8 mouse cellular contexts compared by ENCODE assay signal in the genomic region with DNA sequence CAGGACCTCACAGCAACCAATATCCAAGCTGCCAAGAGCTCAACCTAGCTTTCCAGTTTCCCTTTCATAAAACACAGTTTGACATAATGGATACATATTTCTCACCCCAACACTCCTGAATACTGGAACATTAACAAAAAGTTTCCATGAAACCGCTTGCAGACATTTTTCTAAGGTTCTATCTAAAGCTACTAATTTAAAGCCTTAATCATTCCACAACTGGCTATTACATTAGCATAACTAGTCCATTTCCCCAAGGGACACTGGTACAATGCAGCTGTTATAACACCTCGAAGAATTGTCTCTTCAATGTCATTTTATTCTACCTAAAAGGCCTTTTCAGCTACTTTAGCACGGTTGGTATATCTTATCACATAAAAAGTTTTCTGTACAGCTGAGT. TPM values are rescaled to one million over a fixed set of nuclear protein-coding genes. Genes with fewer than 3 reads are reported as not detected.
A peak's percentile ranks its signal among the peaks of the same experiment; 100 is the strongest.
DNase-seq lines count a peak whose midpoint lies in the region; ATAC-seq and TF ChIP-seq lines count a peak whose summit lies in the region.

No protein-coding gene starts in this region.

- H3K36me3 ChIP-seq in heart, adult 2 months (ENCODE audit: control insufficient read depth, insufficient read depth, low read length): peaks cover 5% of the 10 kb centered on the region
- H3K36me3 ChIP-seq in C2C12 (ENCODE audit: control insufficient read depth, insufficient read depth): peaks cover 28% of the 10 kb centered on the region
- H3K36me3 ChIP-seq in heart, postnatal 0 days (replicated peaks; ENCODE audit: control insufficient read depth, insufficient read depth, low read length): 0 out of 2 replicates have a peak, but pooled peaks cover 3% of the 10 kb centered on the region
- no peaks in the 10 kb centered on the region for H3K36me3 ChIP-seq in liver, postnatal 0 days (replicated peaks; ENCODE audit: insufficient read depth, low read length)

- peak overlapping the region; percentile 60 for H3K9ac ChIP-seq in heart, adult 2 months (ENCODE audit: low read depth, low read length)
- H3K9ac ChIP-seq in heart, postnatal 0 days (replicated peaks; ENCODE audit: low read depth, low read length): peak overlapping the region; percentile 83
- H3K9ac ChIP-seq in liver, postnatal 0 days (replicated peaks): no peak overlapping the region

- H3K79me3 ChIP-seq in C2C12 (ENCODE audit: low read depth): peaks cover 58% of the 10 kb centered on the region

- no peak for TF ChIP-seq POLR2A in heart, adult 2 months (IDR thresholded peaks at IDR 0.05; ENCODE audit: insufficient read depth, low read depth, low read length)

- no peaks in the 10 kb centered on the region for H3K27me3 ChIP-seq in heart, adult 2 months (ENCODE audit: control insufficient read depth, insufficient read depth, low read length)
- no peaks in the 10 kb centered on the region for H3K27me3 ChIP-seq in C2C12 (ENCODE audit: control insufficient read depth, insufficient read depth, insufficient read length)
- H3K27me3 ChIP-seq in heart, postnatal 0 days (ENCODE audit: control insufficient read depth, insufficient read depth, low read length): no peaks in the 10 kb centered on the region
- H3K27me3 ChIP-seq in liver, postnatal 0 days (ENCODE audit: insufficient read depth, low read length): peaks cover 54% of the 10 kb centered on the region

- no peaks in the 10 kb centered on the region for H3K9me3 ChIP-seq in heart, postnatal 0 days (replicated peaks; ENCODE audit: control insufficient read depth, low read length)
- H3K9me3 ChIP-seq in liver, postnatal 0 days (ENCODE audit: low read length): no peaks in the 10 kb centered on the region

- H3ac ChIP-seq in C2C12 (ENCODE audit: control insufficient read depth, insufficient read length, low read depth): peak overlapping the region; percentile 70

- no peak for TF ChIP-seq EP300 in heart, adult 2 months (IDR thresholded peaks at IDR 0.05; ENCODE audit: insufficient read depth, low read depth, low read length)
- TF ChIP-seq EP300 in heart, postnatal 0 days (IDR thresholded peaks at IDR 0.05; ENCODE audit: low read depth): no peak
- TF ChIP-seq EP300 in liver, postnatal 0 days (IDR thresholded peaks at IDR 0.05; ENCODE audit: low read depth): no peak

- TF ChIP-seq CTCF in heart, adult 2 months (IDR thresholded peaks at IDR 0.05): no peak
- TF ChIP-seq CTCF in C2C12 (IDR thresholded peaks at IDR 0.05; ENCODE audit: control insufficient read depth, insufficient read depth, insufficient read length): no peak
- no peak for TF ChIP-seq CTCF in heart, postnatal 0 days (IDR thresholded peaks at IDR 0.05; ENCODE audit: low read depth)
- no peak for TF ChIP-seq CTCF in liver, postnatal 0 days (IDR thresholded peaks at IDR 0.05; ENCODE audit: low read depth)

- peak overlapping the region; percentile 88 for H3K27ac ChIP-seq in heart, adult 2 months
- H3K27ac ChIP-seq in heart, postnatal 0 days (ENCODE audit: low read depth): peak overlapping the region; percentile 88; the same call in 1 of the 2 replicates
- no peak overlapping the region for H3K27ac ChIP-seq in liver, postnatal 0 days (ENCODE audit: low read depth)

- WGBS in heart, adult 2 months: 23% methylated on average over 3 of the region's 3 CpGs
- WGBS in heart, postnatal 0 days: 28% methylated on average over 3 of the region's 3 CpGs
- 43% methylated on average over 3 of the region's 3 CpGs for WGBS in liver, postnatal 0 days (ENCODE audit: insufficient replicate concordance)

- peak overlapping the region; percentile 74 for H3K4me3 ChIP-seq in heart, adult 2 months
- peak overlapping the region; percentile 82 for H3K4me3 ChIP-seq in C2C12 (ENCODE audit: insufficient read depth, poor library complexity, severe bottlenecking)
- peak overlapping the region; percentile 94 for H3K4me3 ChIP-seq in heart, postnatal 0 days (ENCODE audit: low read depth, low read length)
- H3K4me3 ChIP-seq in liver, postnatal 0 days (ENCODE audit: low read depth, low read length): peak overlapping the region; percentile 65; the same call in 1 of the 2 replicates

- peaks cover 6% of the 10 kb centered on the region for H3K79me2 ChIP-seq in heart, adult 2 months (replicated peaks; ENCODE audit: control insufficient read depth, insufficient read depth, low read length)
- peaks cover 66% of the 10 kb centered on the region for H3K79me2 ChIP-seq in C2C12 (ENCODE audit: control insufficient read depth, insufficient read depth)

- ATAC-seq in heart, postnatal 0 days (ENCODE audit: insufficient read depth, low read depth): no peak
- no peak for ATAC-seq in liver, postnatal 0 days

- H3K4me1 ChIP-seq in heart, adult 2 months (ENCODE audit: control insufficient read depth, insufficient read depth, low read length): peaks cover 9% of the 10 kb centered on the region
- H3K4me1 ChIP-seq in heart, postnatal 0 days (ENCODE audit: control insufficient read depth, insufficient read depth): peaks cover 33% of the 10 kb centered on the region
- H3K4me1 ChIP-seq in liver, postnatal 0 days (ENCODE audit: insufficient read depth): peaks cover 17% of the 10 kb centered on the region

- DNase-seq in heart, adult 2 months: no peak
- no peak for DNase-seq in heart, adult 8-10 months (ENCODE audit: low spot score)
- DNase-seq in heart, postnatal 0 days (ENCODE audit: low spot score): no peak
- DNase-seq in liver, postnatal 0 days: no peak
- no peak for DNase-seq in spleen, postnatal 4 days (ENCODE audit: low spot score in 2 of 2)
- DNase-seq in cerebellum, postnatal 4 days (ENCODE audit: low spot score in 2 of 2): no peak
- no peak for DNase-seq in gastrocnemius, postnatal 14 days

- H3K4me2 ChIP-seq in heart, postnatal 0 days (ENCODE audit: low read depth, low read length): peak overlapping the region; percentile 97
- peak overlapping the region; percentile 77 for H3K4me2 ChIP-seq in liver, postnatal 0 days (ENCODE audit: low read depth, low read length)

- intact Hi-C loops in heart, adult 2 months (cut with DNase I): loop anchor here (10.0 kb wide), 2 partner anchors 450 to 880 kb away; a partner anchor contains a TSS
- intact Hi-C loops in gastrocnemius, postnatal 14 days (cut with DNase I; ENCODE audit: low total_unique reads): no loop called here

TF ChIP-seq in C2C12, 6 proteins besides CTCF, POLR2A, EP300 and RAD21:
- TF ChIP-seq MYOD1 (IDR thresholded peaks at IDR 0.05; ENCODE audit: control insufficient read depth, insufficient read length, low read depth) (no peak), FOSL1 (IDR thresholded peaks at IDR 0.05; ENCODE audit: insufficient read depth, low read length, poor library complexity, severe bottlenecking) (no peak), MAX (IDR thresholded peaks at IDR 0.05) (no peak), USF1 (IDR thresholded peaks at IDR 0.05; ENCODE audit: low read depth) (no peak), MYOG (IDR thresholded peaks at IDR 0.05; ENCODE audit: control insufficient read depth, extremely low read depth, insufficient read length) (no peak), CEBPB (IDR thresholded peaks at IDR 0.05; ENCODE audit: low read depth) (no peak)

RNA-seq across cellular contexts. Expression of a gene that starts 6.0 kb away (rescaled TPM):
- total RNA-seq in heart, adult 2 months (2021): 10 to 100 TPM; 21.7 to 25.5 TPM
- polyA plus RNA-seq in heart, adult 2 months (2012; rRNA removed): 17.2 and 19.5 TPM in 2 replicates
- 10 to 100 TPM; 19.4 to 23.3 (median 22.8) TPM for total RNA-seq in heart, adult 8-10 months (2022)
- polyA plus RNA-seq in C2C12 (2012; fragmentation: generic; extraction: Trizol): 5.6 TPM
- 15.7 and 26.9 TPM in 2 replicates for total RNA-seq in heart, postnatal 0 days (2014; rRNA removed; ENCODE audit: low replicate concordance)
- polyA plus RNA-seq in heart, postnatal 0 days (2015; fragmentation: Nextera tagmentation; extraction: Ambion mirVana): 7.2 and 8.4 TPM in 2 replicates
- 1.3 and 1.6 TPM in 2 replicates for polyA plus RNA-seq in liver, postnatal 0 days (2015; fragmentation: Nextera tagmentation; extraction: Ambion mirVana)
- 10 to 100 TPM; 41.5 to 45.0 TPM for total RNA-seq in gastrocnemius, postnatal 14 days (2021)
